Comparison of ENCODE assay signal across 10 mouse cellular contexts in genomic region chr13:45204856-45205255, GRCm38 (mm10).
DNase-seq lines count a peak whose midpoint lies in the region; ATAC-seq lines count a peak whose summit lies in the region.
"Had no signal": no experiment of that assay in that cellular context is flagged by ENCODE, and none has a peak within 500 bp of the region (broad histone marks: within the 10 kb centered on the region; RNA-seq: fewer than 3 reads in every experiment).

No protein-coding gene starts in this region.

- 0 out of 2 replicates have a peak, but pooled peaks have one; percentile 31 for ATAC-seq in megakaryocyte progenitor cell, adult 5-6 weeks (replicated peaks; ENCODE audit: poor library complexity)

- DNase-seq in layer of hippocampus, adult 9-11 months, result peak; percentile 17
- no peak for DNase-seq in layer of hippocampus, postnatal 25 days (ENCODE audit: extremely low spot score in 1 of 2, low spot score in 1 of 2)
- DNase-seq in adrenal gland, adult (ENCODE audit: inconsistent age in 2 of 2, low spot score in 1 of 2), result peak; percentile 72 to 90
- DNase-seq in adrenal gland, postnatal 10 days, result peak; percentile 77
- DNase-seq in urinary bladder, postnatal 4 days (ENCODE audit: low spot score in 2 of 2), result no peak
- DNase-seq in heart, postnatal 4 days, result no peak
- DNase-seq: cerebellum, adult 9-11 months; gastrocnemius, postnatal 14 days; kidney, adult 11 months had no signal

Comparison
In these comparisons a context has a peak if more than half of its experiments do, and no peak if none do; other contexts are left out.
1. DNase-seq: peak in layer of hippocampus, adult 9-11 months (single experiment), adrenal gland, adult (2 of 2) and adrenal gland, postnatal 10 days (single experiment); none in layer of hippocampus, postnatal 25 days (0 of 2), urinary bladder, postnatal 4 days (0 of 2) and heart, postnatal 4 days (single experiment).